Mouse (Mus musculus): ENCODE measurements around the gene Ddn. TPM values are rescaled to one million over a fixed set of nuclear protein-coding genes. Genes with fewer than 3 reads are reported as not detected.

Ddn gene
- total RNA-seq, 1 experiment, result 0.22 TPM

- peak overlapping the region in 1 of 2 experiments; percentile 6; a peak in 1 of 4 replicates for H3K4me3 ChIP-seq (ENCODE audit: insufficient read depth in 1 of 2, low read depth in 1 of 2, low read length in 2 of 2, poor library complexity in 1 of 2, severe bottlenecking in 1 of 2)
- TF ChIP-seq MAFK (IDR thresholded peaks at IDR 0.05; ENCODE audit: insufficient read depth, low read depth, low read length) (no peak), ZC3H11A (IDR thresholded peaks at IDR 0.05; ENCODE audit: borderline replicate concordance, low read depth, low read length) (no peak), ZNF384 (IDR thresholded peaks at IDR 0.05; ENCODE audit: low read depth, low read length) (no peak), CHD2 (IDR thresholded peaks at IDR 0.05; ENCODE audit: low read depth, low read length) (no peak), HCFC1 (IDR thresholded peaks at IDR 0.05; ENCODE audit: borderline replicate concordance, insufficient read depth, low read length) (no peak)
- in situ Hi-C loops (cut with MboI; ENCODE audit: low sequenced_read_pairs in 2 of 2, unreplicated experiment in 2 of 2), result no loop called here
These were observed 30.6 kb upstream of the Ddn start for GRCm38 (mm10) chr15:98839671-98840585.

GRCm38 (mm10) chr15:98839161-98839560 lies 29.9 kb upstream of the Ddn start:
- Histone ChIP-seq H3K4me3 (ENCODE audit: insufficient read depth in 1 of 2, low read depth in 1 of 2, low read length in 2 of 2, poor library complexity in 1 of 2, severe bottlenecking in 1 of 2) (no peak overlapping the region), H3K9me3 (ENCODE audit: control insufficient read depth, insufficient read depth, low read depth, low read length) (no peaks in the 10 kb centered on the region), H3K9ac (ENCODE audit: insufficient read depth, low read depth, low read length, poor library complexity, severe bottlenecking) (no peak overlapping the region), H3K4me1 (ENCODE audit: control insufficient read depth in 2 of 2, insufficient read depth in 2 of 2, low read length in 2 of 2, poor library complexity in 1 of 2) (peaks cover 0 to 6% of the 10 kb centered on the region in 2 experiments; a peak in 2 of 4 replicates), H3K36me3 (ENCODE audit: control insufficient read depth, insufficient read depth, low read length, poor library complexity, severe bottlenecking) (peaks cover 92% of the 10 kb centered on the region), H3K27ac (ENCODE audit: insufficient read depth, low read depth, low read length, poor library complexity, severe bottlenecking) (no peak overlapping the region)
- in situ Hi-C loops (cut with MboI; ENCODE audit: low sequenced_read_pairs in 2 of 2, unreplicated experiment in 2 of 2), result no loop called here
- TF ChIP-seq ZC3H11A (IDR thresholded peaks at IDR 0.05; ENCODE audit: borderline replicate concordance, low read depth, low read length), result no peak
- no peak for DNase-seq (ENCODE audit: low read depth, low spot score)

More at GRCm38 (mm10) chr15:98839671-98840585, 30.6 kb upstream of the Ddn start:
- no peak for DNase-seq (ENCODE audit: low read depth, low spot score)
- Histone ChIP-seq H3K4me1 (ENCODE audit: control insufficient read depth in 2 of 2, insufficient read depth in 2 of 2, low read length in 2 of 2, poor library complexity in 1 of 2) (peaks cover 0 to 6% of the 10 kb centered on the region in 2 experiments; a peak in 2 of 4 replicates), H3K36me3 (ENCODE audit: control insufficient read depth, insufficient read depth, low read length, poor library complexity, severe bottlenecking) (peaks cover 92% of the 10 kb centered on the region), H3K27ac (ENCODE audit: insufficient read depth, low read depth, low read length, poor library complexity, severe bottlenecking) (no peak overlapping the region), H3K9me3 (ENCODE audit: control insufficient read depth, insufficient read depth, low read depth, low read length) (no peaks in the 10 kb centered on the region), H3K9ac (ENCODE audit: insufficient read depth, low read depth, low read length, poor library complexity, severe bottlenecking) (no peak overlapping the region)

- no peak for DNase-seq (ENCODE audit: low read depth, low spot score)
- in situ Hi-C loops (cut with MboI; ENCODE audit: low sequenced_read_pairs in 2 of 2, unreplicated experiment in 2 of 2), result no loop called here
- Histone ChIP-seq H3K27ac (ENCODE audit: insufficient read depth, low read depth, low read length, poor library complexity, severe bottlenecking) (no peak overlapping the region), H3K9me3 (ENCODE audit: control insufficient read depth, insufficient read depth, low read depth, low read length) (no peaks in the 10 kb centered on the region), H3K9ac (ENCODE audit: insufficient read depth, low read depth, low read length, poor library complexity, severe bottlenecking) (no peak overlapping the region), H3K4me3 (ENCODE audit: insufficient read depth in 1 of 2, low read depth in 1 of 2, low read length in 2 of 2, poor library complexity in 1 of 2, severe bottlenecking in 1 of 2) (no peak overlapping the region), H3K4me1 (ENCODE audit: control insufficient read depth in 2 of 2, insufficient read depth in 2 of 2, low read length in 2 of 2, poor library complexity in 1 of 2) (peaks cover 0 to 11% of the 10 kb centered on the region in 2 experiments; a peak in 2 of 4 replicates), H3K36me3 (ENCODE audit: control insufficient read depth, insufficient read depth, low read length, poor library complexity, severe bottlenecking) (peaks cover 87% of the 10 kb centered on the region)
- TF ChIP-seq CHD2 (IDR thresholded peaks at IDR 0.05; ENCODE audit: low read depth, low read length), result no peak
- no peak for TF ChIP-seq ZNF384 (IDR thresholded peaks at IDR 0.05; ENCODE audit: low read depth, low read length)
- TF ChIP-seq HCFC1 (IDR thresholded peaks at IDR 0.05; ENCODE audit: borderline replicate concordance, insufficient read depth, low read length), result no peak
- TF ChIP-seq ZC3H11A (IDR thresholded peaks at IDR 0.05; ENCODE audit: borderline replicate concordance, low read depth, low read length), result no peak
- no peak for TF ChIP-seq MAFK (IDR thresholded peaks at IDR 0.05; ENCODE audit: insufficient read depth, low read depth, low read length)
These were observed 28.4 kb upstream of the Ddn start for GRCm38 (mm10) chr15:98837743-98838103.

- no peak for TF ChIP-seq HCFC1 (IDR thresholded peaks at IDR 0.05; ENCODE audit: borderline replicate concordance, insufficient read depth, low read length)
- no peak for TF ChIP-seq MAFK (IDR thresholded peaks at IDR 0.05; ENCODE audit: insufficient read depth, low read depth, low read length)
- TF ChIP-seq ZC3H11A (IDR thresholded peaks at IDR 0.05; ENCODE audit: borderline replicate concordance, low read depth, low read length), result no peak
- no peak for TF ChIP-seq ZNF384 (IDR thresholded peaks at IDR 0.05; ENCODE audit: low read depth, low read length)
- no peak for TF ChIP-seq CHD2 (IDR thresholded peaks at IDR 0.05; ENCODE audit: low read depth, low read length)
- peaks cover 81% of the 10 kb centered on the region for H3K36me3 ChIP-seq (ENCODE audit: control insufficient read depth, insufficient read depth, low read length, poor library complexity, severe bottlenecking)
- no peak overlapping the region for H3K27ac ChIP-seq (ENCODE audit: insufficient read depth, low read depth, low read length, poor library complexity, severe bottlenecking)
- H3K4me3 ChIP-seq (ENCODE audit: insufficient read depth in 1 of 2, low read depth in 1 of 2, low read length in 2 of 2, poor library complexity in 1 of 2, severe bottlenecking in 1 of 2), result no peak overlapping the region
- H3K4me1 ChIP-seq (ENCODE audit: control insufficient read depth in 2 of 2, insufficient read depth in 2 of 2, low read length in 2 of 2, poor library complexity in 1 of 2), result peaks cover 0 to 14% of the 10 kb centered on the region in 2 experiments; a peak in 2 of 4 replicates
- DNase-seq (ENCODE audit: low read depth, low spot score), result no peak
- in situ Hi-C loops (cut with MboI; ENCODE audit: low sequenced_read_pairs in 2 of 2, unreplicated experiment in 2 of 2), result no loop called here
- no peaks in the 10 kb centered on the region for H3K9me3 ChIP-seq (ENCODE audit: control insufficient read depth, insufficient read depth, low read depth, low read length)
- H3K9ac ChIP-seq (ENCODE audit: insufficient read depth, low read depth, low read length, poor library complexity, severe bottlenecking), result no peak overlapping the region
These were observed 27.9 kb upstream of the Ddn start for GRCm38 (mm10) chr15:98837006-98837742.

Measured in ES-E14 (cell line).